Mouse (Mus musculus) heart, adult 2 months (tissue): Measurements from ENCODE around the gene Zscan10. TPM values are rescaled to one million over a fixed set of nuclear protein-coding genes. Genes with fewer than 3 reads are reported as not detected.

Experiments used
- DNase-seq, 2 experiments: peaks; one replicate each; pipeline ENCODE4 v3.0.0; 2021
- H3K27ac ChIP-seq: fragments of 200-600 bp; 2 replicates; pipeline ENCODE4 v1.8.1; 2022
- H3K27me3 ChIP-seq: fragments of 200-500 bp; 2 replicates; pipeline ENCODE4 v1.6.1; 2012; ENCODE audit warnings: mild to moderate bottlenecking, low read length, inconsistent platforms, mixed read lengths; ENCODE audit not compliant: control insufficient read depth, insufficient read depth
- H3K36me3 ChIP-seq: fragments of 200-500 bp; 2 replicates; pipeline ENCODE4 v1.6.1; 2012; ENCODE audit warnings: low read length, inconsistent platforms; ENCODE audit not compliant: control insufficient read depth, insufficient read depth
- H3K4me1 ChIP-seq: fragments of 200-500 bp; 2 replicates; pipeline ENCODE4 v1.6.1; 2011; ENCODE audit warnings: low read length; ENCODE audit not compliant: control insufficient read depth, insufficient read depth
- H3K4me3 ChIP-seq: fragments of 200-600 bp; 2 replicates; pipeline ENCODE4 v1.8.1; 2022
- H3K79me2 ChIP-seq: fragments of 200-500 bp; replicated peaks from 2 replicates; pipeline ENCODE4 v1.6.1; 2012; ENCODE audit warnings: mild to moderate bottlenecking, inconsistent platforms, low read length, moderate library complexity, mixed read lengths; ENCODE audit not compliant: control insufficient read depth, insufficient read depth
- H3K9ac ChIP-seq: fragments of 200-500 bp; 2 replicates; pipeline ENCODE4 v1.6.1; 2012; ENCODE audit warnings: low read depth, mild to moderate bottlenecking, control low read depth, inconsistent platforms, low read length, mixed read lengths
- CTCF ChIP-seq: fragments of 200-600 bp; IDR thresholded peaks from 2 replicates; pipeline ENCODE4 v1.8.1; 2022; ENCODE audit warnings: antibody characterized with exemption, mild to moderate bottlenecking, moderate library complexity
- EP300 ChIP-seq: fragments of 200-500 bp; IDR thresholded peaks from 2 replicates; pipeline ENCODE4 v1.6.1; 2011; ENCODE audit warnings: low read depth, low read length, control low read depth; ENCODE audit not compliant: insufficient read depth
- POLR2A ChIP-seq: fragments of 200-500 bp; IDR thresholded peaks from 2 replicates; pipeline ENCODE4 v1.6.1; 2011; ENCODE audit warnings: mild to moderate bottlenecking, low read depth, low read length, control low read depth; ENCODE audit not compliant: insufficient read depth
- WGBS: fragments of 180-500 bp; shearing (Covaris S2); methylation state at CpG from one replicate; pipeline ENCODE4 v1.1.7; 2018; 5-methylcytosine and 5-hydroxymethylcytosine counted together
- intact Hi-C: fragments of 180-260 bp; cut with DNase I; formaldehyde crosslinking; loops from one replicate; pipeline ENCODE4 v1.15.1; 2025
- polyA plus RNA-seq: library from polyadenylated mRNA; depleted of rRNA; stranded (reverse); fragments of >200 nt; gene quantifications from 2 replicates; pipeline ENCODE4 v1.2.3, GENCODE M21; 2012
- total RNA-seq, 2 experiments: library from RNA; stranded (reverse); gene quantifications; 2 replicates each; pipeline ENCODE4 v1.2.3; 2021

Zscan10 gene
- total and polyA plus RNA-seq, 3 experiments = not detected

- Histone ChIP-seq H3K79me2 (no peaks in the 10 kb centered on the region), H3K36me3 (no peaks in the 10 kb centered on the region), H3K9ac (no peak overlapping the region), H3K4me1 (0 out of 2 replicates have a peak, but pooled peaks cover 1% of the 10 kb centered on the region), H3K27ac (no peak overlapping the region), H3K4me3 (no peak overlapping the region), H3K27me3 (no peaks in the 10 kb centered on the region)
- 55% methylated on average over 1 of the region's 1 CpGs for WGBS
- intact Hi-C loops = no loop called here
- no peak for DNase-seq
- no peak for TF ChIP-seq POLR2A
- no peak for TF ChIP-seq EP300
- TF ChIP-seq CTCF = no peak
These were observed 47.0 kb upstream of the Zscan10 start for GRCm38 (mm10) chr17:23553634-23554120.

GRCm38 (mm10) chr17:23554321-23554720, 46.3 kb upstream of the Zscan10 start:
- no peaks in the 10 kb centered on the region for H3K27me3 ChIP-seq
- DNase-seq = no peak
- H3K27ac ChIP-seq = no peak overlapping the region
- intact Hi-C loops = no loop called here
- no peaks in the 10 kb centered on the region for H3K79me2 ChIP-seq
- H3K36me3 ChIP-seq = no peaks in the 10 kb centered on the region
- H3K9ac ChIP-seq = no peak overlapping the region
- 0 out of 2 replicates have a peak, but pooled peaks cover 1% of the 10 kb centered on the region for H3K4me1 ChIP-seq
- H3K4me3 ChIP-seq = no peak overlapping the region
- TF ChIP-seq POLR2A (no peak), CTCF (no peak), EP300 (no peak)

GRCm38 (mm10) chr17:23555243-23555916, 45.3 kb upstream of the Zscan10 start:
- DNase-seq = no peak
- TF ChIP-seq CTCF = no peak
- TF ChIP-seq POLR2A = no peak
- TF ChIP-seq EP300 = no peak
- Histone ChIP-seq H3K4me1 (0 out of 2 replicates have a peak, but pooled peaks cover 1% of the 10 kb centered on the region), H3K27ac (no peak overlapping the region), H3K27me3 (no peaks in the 10 kb centered on the region), H3K79me2 (no peaks in the 10 kb centered on the region), H3K4me3 (no peak overlapping the region), H3K9ac (no peak overlapping the region), H3K36me3 (no peaks in the 10 kb centered on the region)
- WGBS = 59% methylated on average over 7 of the region's 7 CpGs
- intact Hi-C loops = no loop called here

- Histone ChIP-seq H3K79me2 (no peaks in the 10 kb centered on the region), H3K4me1 (peaks cover 4% of the 10 kb centered on the region), H3K4me3 (no peak overlapping the region), H3K27me3 (no peaks in the 10 kb centered on the region), H3K27ac (no peak overlapping the region), H3K9ac (no peak overlapping the region), H3K36me3 (no peaks in the 10 kb centered on the region)
- peak in 1 of 2 experiments; percentile 50 for DNase-seq
- 60% methylated on average over 11 of the region's 11 CpGs for WGBS
- TF ChIP-seq POLR2A = no peak
- TF ChIP-seq CTCF = peak; percentile 58
- intact Hi-C loops = loop anchor here (10.0 kb wide), 1 partner anchor 365 kb away; the partner anchor contains the start of gene Zfp40
These were observed 40.9 kb upstream of the Zscan10 start for GRCm38 (mm10) chr17:23559767-23560166.

GRCm38 (mm10) chr17:23563595-23564367, 36.9 kb upstream of the Zscan10 start, which contains the start of gene Zfp213:
Zfp213 (minus strand) TSS chr17:23564238.
- Histone ChIP-seq H3K27ac (peak within 1 kb of the TSS; percentile 97), H3K4me3 (peak within 1 kb of the TSS; percentile 86), H3K36me3 (no peaks in the 10 kb centered on the region), H3K4me1 (peaks cover 4% of the 10 kb centered on the region), H3K79me2 (no peaks in the 10 kb centered on the region), H3K27me3 (no peaks in the 10 kb centered on the region), H3K9ac (peak within 1 kb of the TSS; percentile 98)
- TF ChIP-seq POLR2A = peak; percentile 86
- TF ChIP-seq CTCF = no peak
- no peak for TF ChIP-seq EP300
- WGBS = 1% methylated on average over 59 of the region's 59 CpGs
- peak; percentile 98 for DNase-seq
- intact Hi-C loops = loop anchor here (1.0 to 10.0 kb wide), 2 partner anchors 36 to 369 kb away; partner anchors contain the start of genes Zfp13 and Zfp40
